Comparison of ENCODE assay signal across 14 mouse cellular contexts in the genomic region with DNA sequence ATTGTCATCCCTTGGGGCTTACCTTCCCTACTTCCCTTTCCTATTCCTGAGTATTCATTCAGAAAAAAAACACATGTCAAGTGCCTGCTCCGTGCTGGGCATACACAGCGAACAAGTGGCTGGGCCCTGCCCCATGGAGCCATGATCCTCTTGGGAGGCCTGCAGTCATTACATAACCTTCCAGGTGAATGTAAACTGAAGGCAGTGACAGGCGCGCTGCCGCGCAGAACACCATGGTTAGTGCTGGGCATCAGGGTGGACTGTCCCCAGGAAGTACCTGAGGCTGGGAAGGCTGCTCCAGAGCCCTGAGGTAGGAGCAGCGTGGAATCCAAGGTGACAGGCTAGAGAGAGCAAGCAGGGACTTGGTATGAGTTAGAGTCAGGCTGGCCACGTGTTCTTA. TPM values are rescaled to one million over a fixed set of nuclear protein-coding genes. Genes with fewer than 3 reads are reported as not detected.
DNase-seq lines count a peak whose midpoint lies in the region; ATAC-seq and TF ChIP-seq lines count a peak whose summit lies in the region.
"Had no signal": no experiment of that assay in that cellular context is flagged by ENCODE, and none has a peak within 500 bp of the region (broad histone marks: within the 10 kb centered on the region; RNA-seq: fewer than 3 reads in every experiment).

No protein-coding gene starts in this region.

- TF ChIP-seq EP300 in lung, postnatal 0 days (IDR thresholded peaks at IDR 0.05) = no peak

- no peaks in the 10 kb centered on the region for H3K4me1 ChIP-seq in lung, postnatal 0 days (ENCODE audit: insufficient read depth, low read depth, low read length)

- no peak overlapping the region for H3K9ac ChIP-seq in lung, postnatal 0 days (replicated peaks; ENCODE audit: low read depth)
- H3K9ac ChIP-seq: embryonic facial prominence, embryonic 13.5 days; forebrain, embryonic 12.5 days; forebrain, postnatal 0 days; heart, embryonic 13.5 days; hindbrain, embryonic 15.5 days had no signal

- no peak overlapping the region for H3K27ac ChIP-seq in lung, postnatal 0 days (ENCODE audit: low read length)
- H3K27ac ChIP-seq: embryonic facial prominence, embryonic 13.5 days; forebrain, embryonic 12.5 days; heart, embryonic 13.5 days; hindbrain, embryonic 15.5 days had no signal

- H3K4me2 ChIP-seq in lung, postnatal 0 days (replicated peaks; ENCODE audit: low read depth, low read length) = no peak overlapping the region
- H3K4me2 ChIP-seq: embryonic facial prominence, embryonic 13.5 days; forebrain, embryonic 12.5 days; heart, embryonic 13.5 days; hindbrain, embryonic 15.5 days had no signal

- H3K36me3 ChIP-seq in lung, postnatal 0 days (ENCODE audit: insufficient read depth, low read length) = no peaks in the 10 kb centered on the region
- H3K36me3 ChIP-seq: embryonic facial prominence, embryonic 13.5 days; forebrain, embryonic 12.5 days; heart, embryonic 13.5 days; hindbrain, embryonic 15.5 days had no signal

- no peak overlapping the region for H3K4me3 ChIP-seq in lung, postnatal 0 days (ENCODE audit: low read depth, low read length)
- H3K4me3 ChIP-seq: embryonic facial prominence, embryonic 13.5 days; forebrain, embryonic 12.5 days; heart, embryonic 13.5 days; hindbrain, embryonic 15.5 days had no signal

- no peaks in the 10 kb centered on the region; the same call in 1 of the 2 replicates for H3K27me3 ChIP-seq in lung, postnatal 0 days (replicated peaks; ENCODE audit: insufficient read depth, low read length)
- H3K27me3 ChIP-seq: Patski had no signal

- peak; percentile 46 for DNase-seq in cerebellum, adult 9-10 months
- DNase-seq in cerebellum, adult 8-10 months = no peak
- DNase-seq in kidney, adult 18-20 months = peak; percentile 5
- DNase-seq in kidney, postnatal 14 days = no peak
- peak; percentile 42 for DNase-seq in lung, postnatal 0 days (ENCODE audit: low spot score)
- DNase-seq in lung, postnatal 4 days = no peak
- DNase-seq in layer of hippocampus, adult 11-12 months (ENCODE audit: low spot score) = no peak
- DNase-seq: forebrain, postnatal 0 days had no signal

- no peak for TF ChIP-seq CTCF in lung, postnatal 0 days (IDR thresholded peaks at IDR 0.05)

- peak; percentile 38; the same call in 1 of the 2 replicates for ATAC-seq in lung, postnatal 0 days
- ATAC-seq: activated CD4-positive, CD25-positive, alpha-beta regulatory T cell, adult 4 months had no signal

- 68% methylated on average over 8 of the region's 8 CpGs for WGBS in lung, postnatal 0 days

- H3K9me3 ChIP-seq in lung, postnatal 0 days (ENCODE audit: low read length) = no peaks in the 10 kb centered on the region
- H3K9me3 ChIP-seq: embryonic facial prominence, embryonic 13.5 days; forebrain, embryonic 12.5 days; heart, embryonic 13.5 days; hindbrain, embryonic 15.5 days had no signal

RNA-seq across cellular contexts. Expression of a gene that starts 7.4 kb away (rescaled TPM):
- polyA plus RNA-seq in lung, postnatal 0 days (2015; fragmentation: Nextera tagmentation; extraction: Ambion mirVana) = 70.3 and 74.0 TPM in 2 replicates

Comparison
In these comparisons a context has a peak if more than half of its experiments do, and no peak if none do; other contexts are left out.
1. DNase-seq: peak in cerebellum, adult 9-10 months (single experiment), kidney, adult 18-20 months (single experiment) and lung, postnatal 0 days (single experiment); none in cerebellum, adult 8-10 months (single experiment), kidney, postnatal 14 days (single experiment), lung, postnatal 4 days (0 of 2) and layer of hippocampus, adult 11-12 months (single experiment).